Mouse (Mus musculus): ENCODE data around the gene Cnr2.

GRCm38 (mm10) chr4:135954241-135954640 lies 59.0 kb downstream of the Cnr2 start:
- TF ChIP-seq CTCF (IDR thresholded peaks at IDR 0.05; ENCODE audit: insufficient read depth, low read depth, low read length): 0 out of 2 replicates have a peak, but pooled peaks have one; percentile 21
- TF ChIP-seq POLR2A (IDR thresholded peaks at IDR 0.05; ENCODE audit: insufficient read depth, low read depth, low read length): no peak

Data from olfactory bulb, adult 2 months (tissue).